Comparison of ENCODE assay signal across 24 mouse cellular contexts in the genomic region with DNA sequence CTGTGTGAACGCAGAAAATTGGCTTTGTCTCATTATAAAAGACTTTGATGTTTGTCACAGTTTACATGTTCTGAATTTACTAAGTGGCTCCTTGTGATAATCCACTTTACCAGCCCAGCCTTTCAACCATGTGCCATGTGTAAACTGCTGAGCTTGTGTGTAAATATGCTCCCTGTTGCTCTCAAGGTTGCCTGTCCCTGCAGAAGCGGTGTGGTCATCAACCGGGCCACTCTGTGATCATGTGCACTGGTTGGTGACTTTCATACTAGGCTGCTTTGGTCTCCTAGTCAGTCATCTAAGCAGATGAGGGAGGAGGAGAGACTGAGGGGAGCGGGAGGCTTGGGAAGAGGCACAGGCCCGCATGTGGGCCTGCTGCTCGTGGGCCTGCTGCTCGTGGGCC.
"Had no signal": no experiment of that assay in that cellular context is flagged by ENCODE, and none has a peak within 500 bp of the region (broad histone marks: within the 10 kb centered on the region; RNA-seq: fewer than 3 reads in every experiment).

No protein-coding gene starts in this region.

- DNase-seq: kidney, adult 11 months; kidney, adult 8-10 months; kidney, postnatal 25 days; layer of hippocampus, adult 9-11 months; liver, embryonic 13.5 days; lung, adult 18-20 months; lung, postnatal 10 days; lung, postnatal 36 days; retina, postnatal 1 day; right cerebral cortex, postnatal 25 days; thymus, adult 18-20 months; thymus, postnatal 14 days; thymus, postnatal 4 days had no signal

- H3K9ac ChIP-seq: limb, embryonic 13.5 days; liver, embryonic 13.5 days; lung, embryonic 15.5 days; midbrain, embryonic 13.5 days; neural tube, embryonic 13.5 days had no signal

- H3K27me3 ChIP-seq: limb, embryonic 13.5 days; liver, embryonic 13.5 days; lung, embryonic 15.5 days; megakaryocyte, embryonic 14.5 days; midbrain, embryonic 13.5 days; neural tube, embryonic 13.5 days had no signal

- H3K4me1 ChIP-seq: liver, embryonic 13.5 days; lung, embryonic 15.5 days; neural tube, embryonic 13.5 days had no signal

- ATAC-seq: midbrain, embryonic 13.5 days; midbrain, embryonic 16.5 days had no signal

- H3K27ac ChIP-seq: kidney, postnatal 0 days; layer of hippocampus, adult 2 months; limb, embryonic 10.5 days; limb, embryonic 13.5 days; liver, embryonic 13.5 days; lung, embryonic 15.5 days; midbrain, embryonic 10.5 days; midbrain, embryonic 13.5 days; neural tube, embryonic 13.5 days had no signal

- H3K4me3 ChIP-seq: layer of hippocampus, adult 2 months; limb, embryonic 10.5 days; limb, embryonic 13.5 days; liver, embryonic 13.5 days; lung, embryonic 15.5 days; megakaryocyte, embryonic 14.5 days; midbrain, embryonic 10.5 days; midbrain, embryonic 13.5 days; myocyte; neural tube, embryonic 13.5 days had no signal

- H3K4me2 ChIP-seq: limb, embryonic 13.5 days; liver, embryonic 13.5 days; lung, embryonic 15.5 days; midbrain, embryonic 13.5 days; neural tube, embryonic 13.5 days had no signal

- H3K9me3 ChIP-seq: limb, embryonic 10.5 days; limb, embryonic 13.5 days; liver, embryonic 13.5 days; lung, embryonic 15.5 days; midbrain, embryonic 10.5 days; midbrain, embryonic 13.5 days; neural tube, embryonic 13.5 days had no signal
